Mouse (Mus musculus): ENCODE measurements around the gene Cit. TPM values are rescaled to one million over a fixed set of nuclear protein-coding genes. Genes with fewer than 3 reads are reported as not detected.

Cit gene
- polyA plus RNA-seq, 1 experiment from 2014 or later: 46.7 TPM

- Histone ChIP-seq H3K27me3 (ENCODE audit: insufficient read depth, low read length) (no peaks in the 10 kb centered on the region), H3K4me2 (no peak overlapping the region), H3K9me3 (ENCODE audit: low read depth, low read length) (no peaks in the 10 kb centered on the region), H3K36me3 (ENCODE audit: insufficient read depth) (peaks cover 64% of the 10 kb centered on the region), H3K9ac (no peak overlapping the region), H3K4me1 (ENCODE audit: insufficient read depth) (no peaks in the 10 kb centered on the region), H3K4me3 (ENCODE audit: low read depth, low read length) (no peak overlapping the region), H3K27ac (ENCODE audit: low read depth) (no peak overlapping the region)
- DNase-seq (no peak), ATAC-seq (ENCODE audit: insufficient read depth) (no peak)
- no peak for TF ChIP-seq CTCF (IDR thresholded peaks at IDR 0.05; ENCODE audit: low read depth)
- WGBS: 83% methylated on average over 8 of the region's 8 CpGs
These were observed 168.7 kb downstream of the Cit start for GRCm38 (mm10) chr5:116013821-116014220.

GRCm38 (mm10) chr5:116014237-116014636, 169.2 kb downstream of the Cit start:
- no peak overlapping the region for H3K9ac ChIP-seq
- H3K27me3 ChIP-seq (ENCODE audit: insufficient read depth, low read length): no peaks in the 10 kb centered on the region
- no peaks in the 10 kb centered on the region for H3K4me1 ChIP-seq (ENCODE audit: insufficient read depth)
- no peak for TF ChIP-seq CTCF (IDR thresholded peaks at IDR 0.05; ENCODE audit: low read depth)
- no peak overlapping the region for H3K27ac ChIP-seq (ENCODE audit: low read depth)
- H3K9me3 ChIP-seq (ENCODE audit: low read depth, low read length): no peaks in the 10 kb centered on the region
- no peak for ATAC-seq (ENCODE audit: insufficient read depth)
- peaks cover 68% of the 10 kb centered on the region for H3K36me3 ChIP-seq (ENCODE audit: insufficient read depth)
- no peak overlapping the region for H3K4me2 ChIP-seq
- DNase-seq: no peak
- H3K4me3 ChIP-seq (ENCODE audit: low read depth, low read length): no peak overlapping the region
- WGBS: 91% methylated on average over 11 of the region's 11 CpGs

GRCm38 (mm10) chr5:116016542-116016941, 171.5 kb downstream of the Cit start:
- peaks cover 91% of the 10 kb centered on the region for H3K36me3 ChIP-seq (ENCODE audit: insufficient read depth)
- no peak overlapping the region for H3K4me2 ChIP-seq
- DNase-seq: no peak
- H3K9me3 ChIP-seq (ENCODE audit: low read depth, low read length): no peaks in the 10 kb centered on the region
- WGBS: 92% methylated on average over 5 of the region's 5 CpGs
- ATAC-seq (ENCODE audit: insufficient read depth): no peak
- TF ChIP-seq CTCF (IDR thresholded peaks at IDR 0.05; ENCODE audit: low read depth): no peak
- H3K4me1 ChIP-seq (ENCODE audit: insufficient read depth): no peaks in the 10 kb centered on the region
- H3K4me3 ChIP-seq (ENCODE audit: low read depth, low read length): no peak overlapping the region
- H3K27me3 ChIP-seq (ENCODE audit: insufficient read depth, low read length): no peaks in the 10 kb centered on the region
- H3K9ac ChIP-seq: no peak overlapping the region
- H3K27ac ChIP-seq (ENCODE audit: low read depth): no peak overlapping the region

- Histone ChIP-seq H3K9me3 (ENCODE audit: low read depth, low read length) (no peaks in the 10 kb centered on the region), H3K27ac (ENCODE audit: low read depth) (no peak overlapping the region), H3K4me1 (ENCODE audit: insufficient read depth) (no peaks in the 10 kb centered on the region), H3K4me2 (no peak overlapping the region), H3K27me3 (ENCODE audit: insufficient read depth, low read length) (no peaks in the 10 kb centered on the region), H3K9ac (no peak overlapping the region), H3K4me3 (ENCODE audit: low read depth, low read length) (no peak overlapping the region), H3K36me3 (ENCODE audit: insufficient read depth) (peaks cover 99% of the 10 kb centered on the region)
- ATAC-seq (ENCODE audit: insufficient read depth) (no peak), DNase-seq (no peak)
- TF ChIP-seq CTCF (IDR thresholded peaks at IDR 0.05; ENCODE audit: low read depth): no peak
- WGBS: 91% methylated on average over 8 of the region's 8 CpGs
These were observed 172.3 kb downstream of the Cit start for GRCm38 (mm10) chr5:116017391-116017790.

GRCm38 (mm10) chr5:116018196-116018595, 173.1 kb downstream of the Cit start:
- TF ChIP-seq CTCF (IDR thresholded peaks at IDR 0.05; ENCODE audit: low read depth): no peak
- Histone ChIP-seq H3K4me1 (ENCODE audit: insufficient read depth) (no peaks in the 10 kb centered on the region), H3K27me3 (ENCODE audit: insufficient read depth, low read length) (no peaks in the 10 kb centered on the region), H3K4me2 (no peak overlapping the region), H3K27ac (ENCODE audit: low read depth) (no peak overlapping the region), H3K36me3 (ENCODE audit: insufficient read depth) (peaks cover 91% of the 10 kb centered on the region), H3K9ac (no peak overlapping the region), H3K4me3 (ENCODE audit: low read depth, low read length) (no peak overlapping the region), H3K9me3 (ENCODE audit: low read depth, low read length) (no peaks in the 10 kb centered on the region)
- no peak for ATAC-seq (ENCODE audit: insufficient read depth)
- DNase-seq: no peak
- WGBS: 91% methylated on average over 9 of the region's 9 CpGs

GRCm38 (mm10) chr5:116018784-116019183, 173.7 kb downstream of the Cit start:
- Histone ChIP-seq H3K36me3 (ENCODE audit: insufficient read depth) (peaks cover 85% of the 10 kb centered on the region), H3K27ac (ENCODE audit: low read depth) (no peak overlapping the region), H3K4me2 (no peak overlapping the region), H3K9me3 (ENCODE audit: low read depth, low read length) (no peaks in the 10 kb centered on the region), H3K4me3 (ENCODE audit: low read depth, low read length) (no peak overlapping the region), H3K27me3 (ENCODE audit: insufficient read depth, low read length) (no peaks in the 10 kb centered on the region), H3K4me1 (ENCODE audit: insufficient read depth) (no peaks in the 10 kb centered on the region), H3K9ac (no peak overlapping the region)
- DNase-seq (no peak), ATAC-seq (ENCODE audit: insufficient read depth) (no peak)
- 70% methylated on average over 6 of the region's 6 CpGs for WGBS
- 0 out of 2 replicates have a peak, but pooled peaks have one; percentile 11 for TF ChIP-seq CTCF (IDR thresholded peaks at IDR 0.05; ENCODE audit: low read depth)

- DNase-seq: no peak
- no peaks in the 10 kb centered on the region for H3K27me3 ChIP-seq (ENCODE audit: insufficient read depth, low read length)
- no peaks in the 10 kb centered on the region for H3K9me3 ChIP-seq (ENCODE audit: low read depth, low read length)
- WGBS: 58% methylated on average over 11 of the region's 11 CpGs
- no peak overlapping the region for H3K4me2 ChIP-seq
- no peak for TF ChIP-seq CTCF (IDR thresholded peaks at IDR 0.05; ENCODE audit: low read depth)
- peaks cover 79% of the 10 kb centered on the region for H3K36me3 ChIP-seq (ENCODE audit: insufficient read depth)
- no peak overlapping the region for H3K9ac ChIP-seq
- no peak for ATAC-seq (ENCODE audit: insufficient read depth)
- no peak overlapping the region for H3K27ac ChIP-seq (ENCODE audit: low read depth)
- no peak overlapping the region for H3K4me3 ChIP-seq (ENCODE audit: low read depth, low read length)
- no peaks in the 10 kb centered on the region for H3K4me1 ChIP-seq (ENCODE audit: insufficient read depth)
These were observed 174.3 kb downstream of the Cit start for GRCm38 (mm10) chr5:116019371-116019770.

GRCm38 (mm10) chr5:116021552-116021951, 176.5 kb downstream of the Cit start:
- no peak for TF ChIP-seq CTCF (IDR thresholded peaks at IDR 0.05; ENCODE audit: low read depth)
- Histone ChIP-seq H3K4me1 (ENCODE audit: insufficient read depth) (no peaks in the 10 kb centered on the region), H3K9ac (no peak overlapping the region), H3K4me3 (ENCODE audit: low read depth, low read length) (no peak overlapping the region), H3K4me2 (peak overlapping the region; percentile 13; the same call in 1 of the 2 replicates), H3K9me3 (ENCODE audit: low read depth, low read length) (no peaks in the 10 kb centered on the region), H3K27ac (ENCODE audit: low read depth) (no peak overlapping the region), H3K36me3 (ENCODE audit: insufficient read depth) (peaks cover 58% of the 10 kb centered on the region), H3K27me3 (ENCODE audit: insufficient read depth, low read length) (no peaks in the 10 kb centered on the region)
- WGBS: 83% methylated on average over 14 of the region's 14 CpGs
- no peak for ATAC-seq (ENCODE audit: insufficient read depth)
- DNase-seq: no peak

Measured in lung, embryonic 14.5 days (tissue).